Mouse (Mus musculus) heart, embryonic 15.5 days (tissue): ENCODE measurements around the gene Mettl14. TPM values are rescaled to one million over a fixed set of nuclear protein-coding genes. Genes with fewer than 3 reads are reported as not detected.
A peak's percentile ranks its signal among the peaks of the same experiment; 100 is the strongest.

Experiments used
- ATAC-seq: fragments of 200-750 bp; cut with Nextera tagmentation; replicated peaks from 2 replicates; pipeline ENCODE4 v1.8.0; 2017; ENCODE audit warnings: low read depth, moderate TSS enrichment; ENCODE audit not compliant: insufficient number of reproducible peaks, insufficient read depth, low FRiP score
- H3K27ac ChIP-seq: fragments of 300-500 bp; sonication (generic); 2 replicates; pipeline ENCODE4 v1.5.1; 2015; ENCODE audit warnings: mild to moderate bottlenecking, inconsistent platforms
- H3K27me3 ChIP-seq: fragments of 300-500 bp; sonication (generic); 2 replicates; pipeline ENCODE4 v1.6.1; 2015; ENCODE audit warnings: inconsistent platforms
- H3K36me3 ChIP-seq: fragments of 300-500 bp; sonication (generic); 2 replicates; pipeline ENCODE4 v1.6.1; 2015; ENCODE audit warnings: mild to moderate bottlenecking, inconsistent platforms
- H3K4me1 ChIP-seq: fragments of 300-500 bp; sonication (generic); replicated peaks from 2 replicates; pipeline ENCODE4 v1.6.1; 2015; ENCODE audit warnings: inconsistent platforms
- H3K4me2 ChIP-seq: fragments of 300-500 bp; sonication (generic); 2 replicates; pipeline ENCODE4 v1.6.1; 2015; ENCODE audit warnings: inconsistent platforms, mild to moderate bottlenecking, moderate library complexity
- H3K4me3 ChIP-seq: fragments of 300-500 bp; sonication (generic); 2 replicates; pipeline ENCODE4 v1.5.1; 2015; ENCODE audit warnings: mild to moderate bottlenecking, inconsistent platforms
- H3K9ac ChIP-seq: fragments of 300-500 bp; sonication (generic); 2 replicates; pipeline ENCODE4 v1.6.1; 2015; ENCODE audit warnings: mild to moderate bottlenecking, inconsistent platforms
- H3K9me3 ChIP-seq: fragments of 300-500 bp; sonication (generic); replicated peaks from 2 replicates; pipeline ENCODE4 v1.6.1; 2016; ENCODE audit warnings: inconsistent platforms
- WGBS: fragments of 180-500 bp; shearing (Covaris S2); methylation state at CpG from one replicate; pipeline ENCODE4 v1.1.7; 2015; ENCODE audit warnings: mixed read lengths; 5-methylcytosine and 5-hydroxymethylcytosine counted together
- polyA plus RNA-seq: library from polyadenylated mRNA; unstranded; fragments of >200 nt; fragmentation: Nextera tagmentation; extraction: Ambion mirVana; gene quantifications from 2 replicates; pipeline ENCODE4 v1.2.1, GENCODE M21; 2015

The Mettl14 gene
- polyA plus RNA-seq, 1 experiment from 2014 or later: 19.9 TPM

- WGBS: 22% methylated on average over 3 of the region's 3 CpGs
- peaks cover 25% of the 10 kb centered on the region for H3K36me3 ChIP-seq
Measured at GRCm38 (mm10) chr3:123335480-123335879, 50.4 kb downstream of the Mettl14 start.

DNA sequence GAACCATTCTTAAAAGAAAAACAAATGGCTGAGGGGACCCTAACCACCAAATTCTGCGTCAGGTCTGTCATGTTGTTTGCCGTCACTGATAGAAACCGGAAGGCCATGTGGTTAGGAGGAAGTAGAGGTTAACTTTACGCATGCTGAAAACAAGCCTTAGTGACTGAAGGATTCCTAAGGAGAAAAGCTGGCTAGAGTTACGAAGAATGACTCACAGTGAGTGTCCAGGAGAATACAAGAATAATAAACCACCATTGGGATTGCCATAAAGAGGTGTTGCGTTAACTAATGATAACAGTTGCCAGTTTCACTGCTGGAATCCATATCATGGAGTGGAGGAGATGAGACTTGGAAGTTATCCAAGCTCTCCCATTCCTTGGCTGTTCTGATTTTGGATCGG lies 51.0 kb downstream of the Mettl14 start:
- Histone ChIP-seq H3K9me3 (no peaks in the 10 kb centered on the region), H3K4me3 (no peak overlapping the region), H3K4me1 (peaks cover 34% of the 10 kb centered on the region), H3K36me3 (peaks cover 20% of the 10 kb centered on the region), H3K4me2 (no peak overlapping the region; the same call in 1 of the 2 replicates), H3K27me3 (no peaks in the 10 kb centered on the region), H3K9ac (no peak overlapping the region), H3K27ac (peak overlapping the region; percentile 46)
- 27% methylated on average over 7 of the region's 7 CpGs for WGBS
- ATAC-seq: no peak

More at GRCm38 (mm10) chr3:123335480-123335879, 50.4 kb downstream of the Mettl14 start:
- Histone ChIP-seq H3K4me2 (no peak overlapping the region), H3K9ac (no peak overlapping the region), H3K4me3 (no peak overlapping the region), H3K27ac (peak overlapping the region; percentile 37; the same call in 1 of the 2 replicates), H3K4me1 (peaks cover 34% of the 10 kb centered on the region), H3K9me3 (no peaks in the 10 kb centered on the region), H3K27me3 (no peaks in the 10 kb centered on the region)
- no peak for ATAC-seq

- Histone ChIP-seq H3K4me3 (no peak overlapping the region), H3K27ac (peak overlapping the region; percentile 54; the same call in 1 of the 2 replicates), H3K4me2 (no peak overlapping the region), H3K9me3 (no peaks in the 10 kb centered on the region), H3K27me3 (no peaks in the 10 kb centered on the region), H3K4me1 (peaks cover 37% of the 10 kb centered on the region), H3K36me3 (peaks cover 15% of the 10 kb centered on the region), H3K9ac (no peak overlapping the region)
- WGBS: 18% methylated on average over 4 of the region's 4 CpGs
- ATAC-seq: no peak
Measured at GRCm38 (mm10) chr3:123333055-123333424, 52.9 kb downstream of the Mettl14 start.

GRCm38 (mm10) chr3:123332330-123333054 lies 53.4 kb downstream of the Mettl14 start:
- 76% methylated on average over 2 of the region's 2 CpGs for WGBS
- Histone ChIP-seq H3K4me3 (no peak overlapping the region), H3K4me2 (no peak overlapping the region), H3K9me3 (no peaks in the 10 kb centered on the region), H3K4me1 (peaks cover 36% of the 10 kb centered on the region), H3K27ac (peak overlapping the region; percentile 54), H3K36me3 (peaks cover 14% of the 10 kb centered on the region), H3K27me3 (no peaks in the 10 kb centered on the region), H3K9ac (no peak overlapping the region)
- ATAC-seq: no peak

GRCm38 (mm10) chr3:123330221-123330620 lies 55.7 kb downstream of the Mettl14 start:
- Histone ChIP-seq H3K27me3 (no peaks in the 10 kb centered on the region), H3K36me3 (peaks cover 15% of the 10 kb centered on the region), H3K9me3 (no peaks in the 10 kb centered on the region), H3K9ac (no peak overlapping the region), H3K4me3 (no peak overlapping the region), H3K4me2 (no peak overlapping the region), H3K4me1 (peaks cover 38% of the 10 kb centered on the region), H3K27ac (peak overlapping the region; percentile 24; the same call in 1 of the 2 replicates)
- 47% methylated on average over 4 of the region's 4 CpGs for WGBS
- ATAC-seq: no peak

DNA sequence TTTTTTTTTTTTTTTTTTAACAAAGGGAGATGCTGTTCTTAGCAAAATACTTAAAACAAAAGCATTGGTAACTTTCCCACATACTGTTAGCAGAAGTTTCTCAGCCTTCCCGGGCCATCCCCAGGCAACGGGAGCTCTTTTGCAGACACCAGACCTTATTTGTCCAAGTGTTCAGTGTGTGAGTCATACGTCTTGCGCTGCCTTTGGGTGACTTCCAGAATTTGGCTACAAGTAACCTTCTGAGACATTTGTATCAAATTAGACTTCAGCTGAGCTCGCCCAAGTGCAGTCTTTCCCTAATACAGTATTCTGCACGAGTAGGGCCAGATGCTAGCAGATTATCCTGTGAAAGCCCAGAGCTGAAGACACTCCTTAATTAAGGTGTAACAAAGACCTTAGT lies 56.7 kb downstream of the Mettl14 start:
- Histone ChIP-seq H3K27me3 (no peaks in the 10 kb centered on the region), H3K27ac (peak overlapping the region; percentile 49; the same call in 1 of the 2 replicates), H3K4me2 (no peak overlapping the region), H3K4me1 (peaks cover 38% of the 10 kb centered on the region), H3K36me3 (peaks cover 15% of the 10 kb centered on the region), H3K9me3 (no peaks in the 10 kb centered on the region), H3K9ac (no peak overlapping the region), H3K4me3 (no peak overlapping the region)
- 31% methylated on average over 6 of the region's 6 CpGs for WGBS
- 0 out of 2 replicates have a peak, but pooled peaks have one; percentile 31 for ATAC-seq

- Histone ChIP-seq H3K9me3 (no peaks in the 10 kb centered on the region), H3K9ac (no peak overlapping the region), H3K27me3 (no peaks in the 10 kb centered on the region), H3K4me2 (peak overlapping the region; percentile 48), H3K27ac (peak overlapping the region; percentile 72), H3K36me3 (peaks cover 25% of the 10 kb centered on the region), H3K4me3 (no peak overlapping the region), H3K4me1 (peaks cover 33% of the 10 kb centered on the region)
- WGBS: 23% methylated on average over 4 of the region's 4 CpGs
- peak; percentile 61; the same call in 1 of the 2 replicates for ATAC-seq
Measured at GRCm38 (mm10) chr3:123324326-123324725, 61.6 kb downstream of the Mettl14 start.

DNA sequence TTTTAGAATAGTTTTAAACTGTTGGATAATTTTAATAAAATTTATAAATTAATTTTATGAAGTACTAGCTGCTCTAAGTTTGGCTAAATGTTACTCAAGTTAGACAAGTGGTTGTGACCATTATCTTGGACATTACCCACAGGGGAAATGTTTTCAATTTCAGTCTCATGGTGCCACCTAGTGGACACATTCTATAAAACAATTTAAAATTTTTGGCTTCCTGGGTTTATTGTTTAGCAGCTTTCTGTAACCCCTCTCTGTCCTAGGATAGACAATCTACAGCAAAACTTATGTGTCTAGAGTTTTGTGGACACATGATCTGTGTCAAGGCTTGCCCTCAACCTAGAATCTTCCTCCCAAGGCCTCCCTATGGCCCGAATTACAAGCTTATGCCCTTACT lies 63.8 kb downstream of the Mettl14 start:
- no peak for ATAC-seq
- Histone ChIP-seq H3K4me2 (no peak overlapping the region), H3K9ac (no peak overlapping the region), H3K27me3 (no peaks in the 10 kb centered on the region), H3K36me3 (peaks cover 15% of the 10 kb centered on the region; the same call in 1 of the 2 replicates), H3K27ac (no peak overlapping the region), H3K4me3 (no peak overlapping the region), H3K9me3 (no peaks in the 10 kb centered on the region), H3K4me1 (peaks cover 37% of the 10 kb centered on the region)
- WGBS: 60% methylated on average over 1 of the region's 1 CpGs

GRCm38 (mm10) chr3:123321612-123322011 lies 64.3 kb downstream of the Mettl14 start:
- Histone ChIP-seq H3K4me1 (peaks cover 40% of the 10 kb centered on the region), H3K27me3 (no peaks in the 10 kb centered on the region), H3K27ac (no peak overlapping the region), H3K36me3 (peaks cover 10% of the 10 kb centered on the region; the same call in 1 of the 2 replicates), H3K4me3 (no peak overlapping the region), H3K9ac (no peak overlapping the region), H3K4me2 (no peak overlapping the region), H3K9me3 (no peaks in the 10 kb centered on the region)
- WGBS: 78% methylated on average over 6 of the region's 6 CpGs
- ATAC-seq: no peak

- H3K27me3 ChIP-seq: no peaks in the 10 kb centered on the region
- no peak for ATAC-seq
Measured at GRCm38 (mm10) chr3:123320341-123320740, 65.6 kb downstream of the Mettl14 start.

More at GRCm38 (mm10) chr3:123320341-123320740, 65.6 kb downstream of the Mettl14 start:
- Histone ChIP-seq H3K27ac (no peak overlapping the region), H3K4me3 (no peak overlapping the region), H3K4me2 (no peak overlapping the region), H3K4me1 (peaks cover 34% of the 10 kb centered on the region), H3K9me3 (no peaks in the 10 kb centered on the region), H3K36me3 (peaks cover 10% of the 10 kb centered on the region; the same call in 1 of the 2 replicates), H3K9ac (no peak overlapping the region)
- WGBS: 74% methylated on average over 9 of the region's 9 CpGs
